Mouse (Mus musculus) liver, embryonic 14.5 days (tissue): ENCODE data around the gene Ryr1. TPM values are rescaled to one million over a fixed set of nuclear protein-coding genes. Genes with fewer than 3 reads are reported as not detected.

Experiments
- ATAC-seq: fragments of 200-750 bp; cut with Nextera tagmentation; 2 replicates; pipeline ENCODE4 v1.8.0; 2017; ENCODE audit warnings: moderate number of reproducible peaks, mild to moderate bottlenecking, moderate library complexity; ENCODE audit not compliant: insufficient read depth
- DNase-seq, 3 experiments: peaks; one replicate each; pipeline ENCODE4 v3.0.0-alpha.2; 2012 to 2013; ENCODE audit warnings: low read depth in 3 of 3, low spot score in 3 of 3
- H3K27ac ChIP-seq: fragments of 300-500 bp; sonication (generic); 2 replicates; pipeline ENCODE4 v1.5.1; 2014; ENCODE audit warnings: moderate library complexity, mild to moderate bottlenecking, control low read depth, inconsistent platforms
- H3K27me3 ChIP-seq: fragments of 300-500 bp; sonication (generic); 2 replicates; pipeline ENCODE4 v1.6.1; 2014; ENCODE audit warnings: mild to moderate bottlenecking, low read length, moderate library complexity; ENCODE audit not compliant: control insufficient read depth, insufficient read depth
- H3K36me3 ChIP-seq: fragments of 300-500 bp; sonication (generic); replicated peaks from 2 replicates; pipeline ENCODE4 v1.6.1; 2014; ENCODE audit warnings: low read depth; ENCODE audit not compliant: control insufficient read depth, insufficient read depth
- H3K4me1 ChIP-seq, 2 experiments: fragments of 200-500 bp in 1 of 2; fragments of 300-500 bp in 1 of 2; sonication (generic) in 1 of 2; replicated peaks; 2 replicates each; pipeline ENCODE4 v1.6.1; 2012 to 2014; ENCODE audit warnings: antibody characterized with exemption in 1 of 2, inconsistent platforms in 1 of 2, low read length in 1 of 2; ENCODE audit not compliant: control insufficient read depth in 2 of 2, insufficient read depth in 2 of 2
- H3K4me2 ChIP-seq: fragments of 300-500 bp; sonication (generic); 2 replicates; pipeline ENCODE4 v1.6.1; 2014; ENCODE audit warnings: low read depth, mild to moderate bottlenecking, control low read depth, moderate library complexity
- H3K4me3 ChIP-seq, 2 experiments: fragments of 200-500 bp in 1 of 2; fragments of 300-500 bp in 1 of 2; sonication (generic) in 1 of 2; 2 replicates each; pipeline ENCODE4 v1.5.1; 2012 to 2014; ENCODE audit warnings: low read depth in 2 of 2, low read length in 2 of 2, mild to moderate bottlenecking in 2 of 2, control low read depth in 1 of 2, inconsistent platforms in 1 of 2, moderate library complexity in 1 of 2; ENCODE audit not compliant: insufficient read depth in 1 of 2
- H3K9ac ChIP-seq: fragments of 300-500 bp; sonication (generic); replicated peaks from 2 replicates; pipeline ENCODE4 v1.6.1; 2014; ENCODE audit warnings: mild to moderate bottlenecking, control low read depth, moderate library complexity
- H3K9me3 ChIP-seq: fragments of 300-500 bp; sonication (generic); 2 replicates; pipeline ENCODE4 v1.6.1; 2016; ENCODE audit warnings: low read length, mixed read lengths; ENCODE audit not compliant: control insufficient read depth
- CTCF ChIP-seq: IDR thresholded peaks from 2 replicates; pipeline ENCODE4 v1.5.1; 2016; ENCODE audit warnings: antibody characterized with exemption, low read depth, control low read depth
- EP300 ChIP-seq: IDR thresholded peaks from 2 replicates; pipeline ENCODE4 v1.6.1; 2016; ENCODE audit warnings: antibody characterized with exemption, low read depth
- WGBS: fragments of 180-500 bp; shearing (Covaris S2); extraction: QIAGEN DNeasy Blood & Tissue Kit; methylation state at CpG from one replicate; pipeline ENCODE4 v1.1.7; 2014; ENCODE audit not compliant: insufficient replicate concordance; 5-methylcytosine and 5-hydroxymethylcytosine counted together
- polyA plus RNA-seq, 2 experiments: library from polyadenylated mRNA; depleted of rRNA in 1 of 2; stranded (reverse) in 1 of 2; unstranded in 1 of 2; fragments of >200 nt; fragmentation: Nextera tagmentation in 1 of 2; extraction: Ambion mirVana in 1 of 2; gene quantifications; 2 replicates each; pipeline versions ENCODE4 v1.2.1 to v1.2.3; 2012 to 2014

The Ryr1 gene
- polyA plus RNA-seq, 2 experiments = 0.06 to 0.08 TPM

GRCm38 (mm10) chr7:29108992-29109955, 15.7 kb downstream of the Ryr1 start:
- Histone ChIP-seq H3K27me3 (no peaks in the 10 kb centered on the region), H3K9ac (no peak overlapping the region), H3K9me3 (no peaks in the 10 kb centered on the region), H3K4me1 (no peaks in the 10 kb centered on the region), H3K27ac (no peak overlapping the region), H3K36me3 (no peaks in the 10 kb centered on the region), H3K4me3 (no peak overlapping the region), H3K4me2 (no peak overlapping the region)
- no peak for ATAC-seq
- TF ChIP-seq EP300 (no peak), CTCF (no peak)
- WGBS = 34% methylated on average over 38 of the region's 38 CpGs
- no peak for DNase-seq

GRCm38 (mm10) chr7:29101286-29102017, 23.5 kb downstream of the Ryr1 start:
- no peaks in the 10 kb centered on the region for H3K36me3 ChIP-seq
- no peaks in the 10 kb centered on the region for H3K27me3 ChIP-seq
- DNase-seq (no peak), ATAC-seq (no peak)
- H3K9ac ChIP-seq = no peak overlapping the region
- H3K9me3 ChIP-seq = no peaks in the 10 kb centered on the region
- WGBS = 66% methylated on average over 12 of the region's 12 CpGs
- no peak overlapping the region for H3K27ac ChIP-seq
- no peak overlapping the region for H3K4me2 ChIP-seq
- no peak overlapping the region for H3K4me3 ChIP-seq
- no peaks in the 10 kb centered on the region for H3K4me1 ChIP-seq
- TF ChIP-seq CTCF = no peak
- TF ChIP-seq EP300 = no peak

- WGBS = 82% methylated on average over 16 of the region's 16 CpGs
- no peak for ATAC-seq
- no peaks in the 10 kb centered on the region for H3K9me3 ChIP-seq
- H3K36me3 ChIP-seq = no peaks in the 10 kb centered on the region
- TF ChIP-seq CTCF = no peak
- H3K9ac ChIP-seq = no peak overlapping the region
- no peaks in the 10 kb centered on the region for H3K4me1 ChIP-seq
- H3K4me3 ChIP-seq = no peak overlapping the region
- no peak overlapping the region for H3K27ac ChIP-seq
- no peaks in the 10 kb centered on the region for H3K27me3 ChIP-seq
- DNase-seq = no peak
- H3K4me2 ChIP-seq = no peak overlapping the region
Observed at GRCm38 (mm10) chr7:29097131-29097530, 27.8 kb downstream of the Ryr1 start.

- Histone ChIP-seq H3K9me3 (no peaks in the 10 kb centered on the region), H3K27me3 (no peaks in the 10 kb centered on the region), H3K9ac (no peak overlapping the region), H3K4me2 (no peak overlapping the region), H3K4me3 (no peak overlapping the region), H3K4me1 (no peaks in the 10 kb centered on the region), H3K27ac (no peak overlapping the region), H3K36me3 (no peaks in the 10 kb centered on the region)
- no peak for DNase-seq
- ATAC-seq = no peak
- no peak for TF ChIP-seq EP300
- TF ChIP-seq CTCF = no peak
- 46% methylated on average over 6 of the region's 6 CpGs for WGBS
Observed at GRCm38 (mm10) chr7:29088817-29089216, 36.2 kb downstream of the Ryr1 start.

- ATAC-seq = no peak
- Histone ChIP-seq H3K4me3 (no peak overlapping the region), H3K36me3 (no peaks in the 10 kb centered on the region), H3K4me2 (no peak overlapping the region), H3K27ac (no peak overlapping the region), H3K9ac (no peak overlapping the region), H3K4me1 (no peaks in the 10 kb centered on the region), H3K9me3 (no peaks in the 10 kb centered on the region), H3K27me3 (no peaks in the 10 kb centered on the region)
- DNase-seq = no peak
- TF ChIP-seq CTCF (no peak), EP300 (no peak)
- WGBS = 83% methylated on average over 10 of the region's 10 CpGs
Observed at GRCm38 (mm10) chr7:29086902-29087301, 38.1 kb downstream of the Ryr1 start.
